Mouse (Mus musculus) mouse trophoblast stem cell (cell line): ENCODE data around the gene Apoa5.

ENCODE experiments used
- in situ Hi-C, 2 experiments: fragments of 300-500 bp; cut with MseI, MboI; formaldehyde crosslinking; loops; 2 replicates in 1 of 2; 3 replicates in 1 of 2; pipeline ENCODE4 v1.15.1; 2025

The Apoa5 gene

DNA sequence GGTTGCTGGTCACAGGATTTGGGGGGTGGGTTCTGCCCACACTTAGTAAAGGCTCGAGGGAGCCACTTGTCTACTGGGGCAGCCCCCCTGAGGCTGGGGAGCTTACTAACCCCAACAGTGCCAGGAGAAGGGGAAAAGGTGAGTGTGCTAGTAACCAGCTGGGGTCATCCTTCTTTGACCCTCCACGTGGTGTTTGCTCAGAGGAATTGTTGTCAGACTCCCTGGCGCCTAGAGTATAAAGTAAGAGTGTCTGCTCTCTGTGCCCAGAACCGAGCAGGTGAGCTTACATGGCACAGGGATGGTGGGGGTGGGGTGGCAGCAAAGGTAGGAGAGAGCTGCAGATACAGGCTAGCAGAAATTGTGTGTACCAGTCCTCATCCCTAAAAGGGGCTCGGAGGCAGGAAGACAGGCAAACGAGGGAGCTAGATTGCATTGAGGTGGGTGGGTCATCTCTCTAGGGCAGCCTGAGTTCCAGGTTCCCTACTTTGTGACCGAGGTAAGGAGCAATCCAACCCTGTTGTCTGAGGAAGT lies at the start of gene Apoa5:
TSS of gene Apoa5 (plus strand) at position 291 of the 531 bp plus-strand sequence.
- in situ Hi-C loops: no loop called here

DNA sequence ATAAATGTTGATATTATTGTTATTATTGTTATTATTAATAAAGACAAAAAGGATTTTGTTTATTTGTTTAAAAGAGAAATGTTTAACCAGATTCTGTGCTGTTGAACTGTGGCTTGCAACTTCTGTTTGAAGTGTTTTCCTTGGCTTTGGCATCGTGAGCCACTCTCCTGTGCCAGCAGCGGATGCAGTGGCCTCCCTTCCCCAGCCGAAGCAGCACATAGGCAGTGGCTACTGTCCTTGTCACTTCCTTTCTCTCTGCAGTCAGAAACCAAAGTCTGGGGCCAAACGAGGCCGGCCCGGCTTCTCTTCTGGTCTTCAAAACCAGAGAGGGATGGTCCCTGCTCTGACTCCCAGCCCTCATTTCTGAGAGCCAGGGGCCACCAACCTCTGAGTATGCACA lies 45.3 kb upstream of the Apoa5 start:
- in situ Hi-C loops: no loop called here

DNA sequence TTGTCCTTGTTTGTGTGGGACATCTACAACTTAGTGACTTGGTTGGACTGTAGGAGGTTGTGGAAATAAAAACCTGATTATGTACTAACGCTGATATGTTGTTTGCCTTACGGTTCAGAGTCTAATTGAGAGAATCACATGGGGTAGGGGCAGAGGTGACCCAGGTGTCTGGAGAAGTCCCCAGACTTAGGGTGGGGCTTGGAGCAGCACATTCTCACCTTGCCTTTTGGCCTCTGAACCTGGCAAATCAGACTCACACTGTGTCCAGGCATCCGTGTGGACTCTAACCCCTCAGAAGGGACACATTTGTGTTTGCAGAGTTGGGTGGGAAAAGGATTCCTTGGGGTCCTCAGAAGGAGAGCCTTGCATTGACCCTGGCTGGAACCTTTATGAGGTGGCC lies 44.3 kb upstream of the Apoa5 start:
- in situ Hi-C loops: no loop called here

DNA sequence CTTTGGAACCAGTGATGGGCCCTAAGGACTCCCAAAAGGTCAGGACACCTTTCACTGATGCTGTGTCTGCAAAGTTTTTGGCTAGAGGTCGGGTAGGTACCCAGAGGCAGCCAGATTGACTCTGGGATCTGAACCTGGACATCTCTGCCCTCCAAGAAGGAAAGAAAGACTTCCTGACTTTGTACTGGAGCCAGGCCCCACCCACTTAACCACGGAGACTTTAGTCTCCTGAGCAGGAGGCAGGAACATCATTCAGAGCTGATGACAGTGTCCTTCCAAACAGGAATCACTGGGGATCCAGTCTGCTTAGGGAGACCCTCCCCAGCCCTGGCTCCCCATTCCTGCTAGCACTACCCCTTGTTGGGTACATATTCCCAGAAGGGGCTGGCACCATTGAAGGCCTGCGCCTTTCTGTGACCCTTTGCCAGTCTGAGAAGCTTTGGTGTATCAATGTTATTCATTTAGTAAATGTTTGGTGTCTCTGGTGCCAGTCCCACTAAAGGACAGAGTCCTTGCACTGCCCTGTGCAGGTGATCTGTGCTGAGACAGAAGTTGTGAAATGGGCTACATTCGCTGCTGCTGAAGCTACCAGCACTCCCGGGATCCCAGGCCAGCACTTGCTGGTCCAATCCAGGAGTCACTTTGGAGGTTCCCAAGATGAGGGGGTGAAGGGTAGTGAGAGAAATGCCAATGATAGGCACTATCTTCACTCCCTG lies 43.3 kb upstream of the Apoa5 start:
- in situ Hi-C loops: no loop called here

DNA sequence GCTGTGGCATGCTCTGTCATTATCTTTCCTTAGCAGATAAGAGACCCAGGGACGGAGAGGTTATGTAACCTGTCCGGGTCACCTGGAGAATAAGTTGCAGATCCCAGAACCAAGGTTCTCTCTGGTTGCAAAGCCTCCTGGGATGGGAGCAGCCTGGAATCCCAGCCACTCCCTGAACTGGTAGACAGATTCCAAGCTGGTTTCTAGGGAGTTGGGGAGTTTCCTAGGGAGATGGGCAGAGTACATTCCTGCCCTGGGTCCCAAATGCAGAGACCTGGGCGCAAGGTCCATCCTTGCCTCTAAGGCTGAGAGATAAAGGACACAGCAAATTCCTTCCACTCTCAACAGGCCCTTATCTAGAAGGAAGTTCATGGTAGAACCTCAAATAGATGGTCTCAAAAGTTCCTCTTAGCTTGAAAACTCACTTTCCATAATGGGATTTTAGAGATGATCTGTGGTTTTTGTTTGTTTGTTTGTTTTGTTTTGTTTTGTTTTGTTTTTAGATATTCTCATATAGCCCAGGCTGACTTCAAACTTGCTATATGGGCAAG lies 41.3 kb upstream of the Apoa5 start:
- in situ Hi-C loops: no loop called here

DNA sequence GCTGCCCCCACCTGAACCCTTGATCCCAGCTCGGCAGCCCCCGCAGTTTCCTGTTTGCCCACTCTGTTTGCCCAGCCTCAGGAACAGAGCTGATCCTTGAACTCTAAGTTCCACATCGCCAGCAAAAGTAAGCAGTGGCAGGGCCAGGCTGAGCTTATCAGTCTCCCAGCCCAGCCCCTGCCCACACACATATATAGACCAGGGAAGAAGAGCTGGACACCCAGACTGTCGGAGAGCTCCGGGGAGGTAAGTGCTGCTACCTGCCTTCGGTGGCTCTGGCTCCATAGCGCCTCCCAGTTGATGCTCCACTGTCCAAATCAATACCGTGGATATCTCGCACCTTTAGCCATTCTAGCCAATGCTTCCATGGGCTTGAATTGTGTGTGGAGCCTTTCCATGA lies 39.9 kb upstream of the Apoa5 start, which contains the start of gene Apoa1:
TSS of gene Apoa1 (plus strand) at position 90 of the 400 bp plus-strand sequence.
- in situ Hi-C loops: no loop called here

DNA sequence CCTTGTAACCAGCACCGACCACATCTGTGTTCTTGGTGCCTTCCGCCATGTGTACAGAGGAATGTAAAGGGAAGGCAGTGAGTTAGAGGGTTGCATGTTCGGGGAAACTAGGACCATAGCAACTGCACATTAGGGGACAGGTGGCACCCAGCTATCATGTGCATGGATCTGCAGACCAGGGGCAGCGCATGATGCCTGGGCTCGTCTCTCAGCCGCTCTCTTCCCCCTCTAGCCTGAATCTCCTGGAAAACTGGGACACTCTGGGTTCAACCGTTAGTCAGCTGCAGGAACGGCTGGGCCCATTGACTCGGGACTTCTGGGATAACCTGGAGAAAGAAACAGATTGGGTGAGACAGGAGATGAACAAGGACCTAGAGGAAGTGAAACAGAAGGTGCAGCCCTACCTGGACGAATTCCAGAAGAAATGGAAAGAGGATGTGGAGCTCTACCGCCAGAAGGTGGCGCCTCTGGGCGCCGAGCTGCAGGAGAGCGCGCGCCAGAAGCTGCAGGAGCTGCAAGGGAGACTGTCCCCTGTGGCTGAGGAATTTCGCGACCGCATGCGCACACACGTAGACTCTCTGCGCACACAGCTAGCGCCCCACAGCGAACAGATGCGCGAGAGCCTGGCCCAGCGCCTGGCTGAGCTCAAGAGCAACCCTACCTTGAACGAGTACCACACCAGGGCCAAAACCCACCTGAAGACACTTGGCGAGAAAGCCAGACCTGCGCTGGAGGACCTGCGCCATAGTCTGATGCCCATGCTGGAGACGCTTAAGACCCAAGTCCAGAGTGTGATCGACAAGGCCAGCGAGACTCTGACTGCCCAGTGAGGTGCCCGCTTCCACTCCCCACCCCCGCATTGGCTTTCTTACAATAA lies 38.6 kb upstream of the Apoa5 start:
- in situ Hi-C loops: loop anchor here in 1 of 2 experiments (10.0 kb wide), 1 partner anchor 225 kb away; no protein-coding TSS in a partner anchor

DNA sequence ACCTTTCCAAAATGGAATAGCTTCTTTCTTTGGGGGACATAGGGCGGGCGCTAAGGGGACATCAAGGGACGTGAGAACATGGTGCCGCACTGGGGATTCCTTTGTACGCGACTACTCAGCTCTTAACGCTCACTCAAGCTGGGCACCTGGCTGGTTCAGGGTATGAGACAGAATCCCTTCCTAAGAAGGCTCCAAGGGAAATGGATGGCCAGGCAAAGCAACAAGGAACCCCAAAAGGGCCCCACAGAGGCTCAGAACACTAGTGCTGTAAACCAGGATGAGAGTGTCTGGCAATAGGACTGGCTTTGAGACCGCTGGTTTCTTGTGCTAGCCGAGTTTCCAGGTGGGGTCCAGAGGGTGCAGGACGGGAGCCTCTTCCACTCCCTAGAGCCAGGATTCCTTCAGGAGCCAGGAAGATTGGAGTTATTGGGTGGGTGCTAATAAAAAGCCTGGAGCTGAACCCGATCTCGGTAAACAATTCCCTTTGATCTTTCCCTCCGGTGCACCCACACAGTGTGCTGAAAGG lies 37.9 kb upstream of the Apoa5 start:
- in situ Hi-C loops: loop anchor here in 1 of 2 experiments (10.0 kb wide), 1 partner anchor 226 kb away; no protein-coding TSS in a partner anchor

DNA sequence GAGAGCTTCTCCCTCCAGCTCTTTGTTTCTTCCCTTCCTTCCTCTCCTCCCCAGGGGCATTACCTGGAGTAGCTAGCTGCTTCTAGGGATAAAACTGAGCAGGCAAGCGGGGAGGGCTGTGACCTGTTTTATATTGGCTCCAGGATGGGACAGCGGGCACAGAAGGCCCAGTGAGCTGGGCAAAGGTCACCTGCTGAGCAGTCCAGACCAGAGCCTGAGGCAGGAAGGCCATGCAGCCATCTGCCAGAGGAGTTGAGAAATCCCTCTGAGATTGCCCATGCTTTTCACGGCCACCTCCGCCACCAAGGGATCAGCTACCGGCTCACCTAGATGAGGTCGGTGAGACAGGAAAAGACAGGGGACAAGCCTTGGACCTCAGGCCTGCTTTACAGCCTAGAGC lies 33.2 kb upstream of the Apoa5 start:
- in situ Hi-C loops: loop anchor here in 1 of 2 experiments (10.0 kb wide), 1 partner anchor 230 kb away; no protein-coding TSS in a partner anchor

DNA sequence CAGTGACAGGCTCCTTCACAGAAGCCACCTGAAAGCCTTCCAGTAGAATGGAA lies 33.0 kb upstream of the Apoa5 start, which contains the start of gene Apoc3:
TSS of gene Apoc3 (minus strand) at position 41 of the 53 bp plus-strand sequence.
- in situ Hi-C loops: loop anchor here in 1 of 2 experiments (10.0 kb wide), 1 partner anchor 231 kb away; no protein-coding TSS in a partner anchor

DNA sequence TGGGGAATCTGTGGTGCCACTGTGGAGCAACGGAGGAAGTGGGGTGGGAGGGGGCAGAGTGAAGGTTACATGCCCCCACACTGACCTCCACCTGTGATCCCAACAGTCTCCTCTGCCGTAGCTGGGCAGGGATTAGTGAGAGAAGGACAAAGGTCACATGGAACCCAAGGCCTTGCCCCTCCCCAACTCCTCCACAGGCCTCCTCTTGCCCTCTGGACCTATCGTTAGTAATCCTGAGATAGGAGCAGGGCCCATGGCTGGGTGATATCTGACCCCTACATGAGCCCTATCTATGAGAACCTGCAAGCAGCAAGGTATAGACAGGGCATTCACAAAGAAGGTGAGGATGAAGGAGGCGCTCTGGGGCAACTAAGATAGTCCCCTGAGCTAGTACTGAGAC lies 32.8 kb upstream of the Apoa5 start:
- in situ Hi-C loops: loop anchor here in 1 of 2 experiments (10.0 kb wide), 1 partner anchor 231 kb away; no protein-coding TSS in a partner anchor

DNA sequence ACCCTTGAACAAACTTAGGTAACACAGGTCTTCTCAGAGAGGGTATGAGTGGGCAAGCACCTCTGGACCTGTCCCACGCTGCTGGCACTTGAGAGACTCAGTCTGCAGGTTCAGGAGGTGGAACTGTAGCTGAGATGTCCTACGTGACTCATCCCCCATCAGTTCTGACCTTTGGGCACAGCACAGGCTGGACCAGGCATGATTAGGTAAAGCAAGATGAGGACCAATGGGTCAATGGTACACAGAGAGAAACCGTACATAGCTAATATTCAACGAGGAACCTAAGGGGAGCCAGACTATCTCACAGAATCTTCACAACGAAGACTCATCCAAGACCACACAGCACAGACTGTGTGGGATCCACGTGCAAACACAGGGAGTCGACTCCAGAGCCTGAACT lies 29.6 kb upstream of the Apoa5 start:
- in situ Hi-C loops: loop anchor here in 1 of 2 experiments (10.0 kb wide), 1 partner anchor 234 kb away; no protein-coding TSS in a partner anchor

DNA sequence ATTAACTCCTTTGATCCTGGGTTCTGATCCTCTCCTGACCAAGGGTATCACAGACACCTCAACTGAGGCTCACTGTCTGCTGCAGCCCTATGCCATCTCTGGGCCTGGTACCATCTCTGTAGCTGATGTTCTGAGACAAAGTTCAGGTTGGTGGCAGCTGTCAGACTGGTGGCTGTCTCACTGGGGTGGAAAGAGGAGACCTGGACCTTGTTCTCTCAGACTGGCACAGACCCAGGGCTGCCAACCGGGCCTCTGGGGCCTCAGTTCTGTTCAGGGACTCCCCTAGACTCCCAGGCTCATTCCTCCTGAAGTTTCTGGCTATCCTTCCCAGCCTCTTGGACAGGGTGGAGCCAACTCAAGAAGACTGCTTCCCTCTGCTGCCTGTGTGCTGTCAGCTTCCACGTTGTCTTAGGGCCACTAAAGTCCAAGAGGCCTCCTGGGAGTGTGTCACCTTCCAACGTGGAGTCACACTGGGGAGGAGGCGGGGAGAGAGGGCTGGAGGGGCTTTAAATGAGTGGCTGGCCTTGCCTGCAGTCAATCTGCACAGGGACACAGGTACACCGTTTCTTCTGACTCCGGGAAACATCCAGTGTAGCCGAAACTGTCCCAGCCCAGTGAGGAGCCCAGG lies 27.8 kb upstream of the Apoa5 start, which contains the start of gene Apoa4:
TSS of gene Apoa4 (plus strand) at position 171 of the 628 bp plus-strand sequence.
- in situ Hi-C loops: no loop called here

DNA sequence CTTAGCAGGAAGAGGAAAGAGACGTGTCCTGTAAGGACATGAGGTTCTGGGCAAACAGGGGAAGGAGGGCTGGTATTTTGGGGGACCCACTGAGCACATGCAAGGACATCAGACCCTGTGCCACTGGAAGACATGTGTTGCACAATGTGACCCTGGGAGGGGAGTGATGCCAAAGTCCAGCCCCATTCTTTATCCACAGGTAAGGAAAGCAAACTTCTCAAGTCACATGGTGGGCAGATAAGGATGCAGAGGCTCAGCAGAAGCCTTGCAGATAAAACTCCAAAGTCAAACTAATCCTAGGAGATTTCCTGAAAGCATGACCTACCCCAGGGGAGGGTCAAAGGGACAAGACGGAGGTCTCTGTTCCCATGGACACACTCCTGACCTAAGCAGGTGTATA lies 26.6 kb upstream of the Apoa5 start:
- in situ Hi-C loops: no loop called here

DNA sequence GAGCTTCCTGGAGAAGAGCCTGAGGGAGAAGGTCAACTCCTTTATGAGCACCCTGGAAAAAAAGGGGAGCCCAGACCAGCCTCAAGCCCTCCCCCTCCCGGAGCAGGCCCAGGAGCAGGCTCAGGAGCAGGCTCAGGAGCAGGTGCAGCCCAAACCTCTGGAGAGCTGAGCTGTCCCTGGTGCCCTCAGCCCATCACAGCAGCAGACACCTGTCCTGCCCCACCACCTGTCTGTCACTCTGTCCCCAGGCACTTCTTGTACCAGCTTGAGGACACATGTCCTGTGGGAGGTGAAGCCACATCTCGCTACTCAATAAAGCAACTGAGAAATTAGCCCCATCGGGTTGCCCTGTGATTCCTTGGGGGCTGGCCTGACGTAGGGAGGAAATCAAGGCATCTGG lies 25.3 kb upstream of the Apoa5 start:
- in situ Hi-C loops: no loop called here

DNA sequence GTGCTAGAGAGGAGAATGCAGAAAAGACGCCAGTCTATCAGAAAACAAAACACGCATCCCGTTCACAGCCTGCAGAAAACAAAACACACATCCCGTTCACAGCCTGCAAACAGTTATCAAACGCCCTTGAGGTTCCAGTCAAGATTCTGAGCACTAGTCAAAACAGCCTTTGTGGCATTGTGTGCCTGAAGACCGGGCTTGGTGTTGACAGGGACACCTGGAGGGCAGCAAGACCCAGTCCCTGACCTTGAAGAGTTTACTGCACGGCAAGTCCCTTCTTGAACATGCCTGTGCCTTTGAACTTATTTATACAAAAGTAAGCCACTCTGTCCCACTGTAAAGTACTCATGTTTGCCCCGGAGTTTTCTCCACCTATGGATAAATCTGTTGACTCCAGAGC lies 24.8 kb upstream of the Apoa5 start:
- in situ Hi-C loops: no loop called here

DNA sequence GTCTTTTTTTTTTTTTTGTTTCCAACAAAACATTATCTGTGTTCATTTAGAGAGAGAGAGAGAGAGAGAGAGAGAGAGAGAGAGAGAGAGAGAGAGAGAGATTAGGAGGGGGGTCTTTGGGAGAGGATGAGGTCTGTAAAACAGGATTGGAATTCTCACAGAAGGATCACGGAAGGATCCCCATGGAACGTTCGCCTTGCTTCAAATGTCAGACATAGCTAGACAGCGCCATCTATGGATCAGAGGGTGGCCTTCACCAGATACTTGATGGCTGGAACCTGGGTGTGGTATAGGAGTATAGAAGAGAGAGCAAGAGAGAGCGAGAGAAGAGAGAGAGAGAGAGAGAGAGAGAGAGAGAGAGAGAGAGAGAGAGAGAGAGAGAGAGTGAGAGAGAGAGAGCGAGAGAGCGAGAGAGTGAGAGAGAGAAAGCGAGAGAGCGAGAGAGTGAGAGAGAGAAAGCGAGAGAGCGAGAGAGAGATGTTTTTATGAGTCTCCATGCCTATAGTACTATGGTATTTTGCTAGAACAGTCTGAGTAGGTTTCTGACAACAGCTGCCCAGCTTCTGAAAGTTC lies 21.6 kb upstream of the Apoa5 start:
- in situ Hi-C loops: no loop called here

DNA sequence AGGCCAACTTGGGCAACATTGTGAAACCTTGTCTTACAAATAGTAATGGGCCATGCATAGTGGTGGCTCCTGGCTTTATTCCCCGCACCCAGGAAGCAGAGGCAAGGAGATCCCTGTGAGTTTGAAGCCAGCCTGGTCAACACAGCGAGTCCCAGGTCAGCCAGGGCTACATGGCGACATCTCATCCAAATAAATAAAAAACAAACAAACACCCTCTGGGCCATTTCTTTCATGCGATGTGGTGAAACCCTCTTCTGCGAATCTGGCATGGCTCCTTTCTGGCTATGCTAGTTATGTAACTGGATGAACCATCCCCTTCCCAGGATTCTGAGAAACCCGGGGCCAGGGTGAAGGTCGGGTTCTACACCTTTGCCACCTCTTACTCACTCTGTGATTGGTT lies 12.3 kb upstream of the Apoa5 start:
- in situ Hi-C loops: no loop called here

DNA sequence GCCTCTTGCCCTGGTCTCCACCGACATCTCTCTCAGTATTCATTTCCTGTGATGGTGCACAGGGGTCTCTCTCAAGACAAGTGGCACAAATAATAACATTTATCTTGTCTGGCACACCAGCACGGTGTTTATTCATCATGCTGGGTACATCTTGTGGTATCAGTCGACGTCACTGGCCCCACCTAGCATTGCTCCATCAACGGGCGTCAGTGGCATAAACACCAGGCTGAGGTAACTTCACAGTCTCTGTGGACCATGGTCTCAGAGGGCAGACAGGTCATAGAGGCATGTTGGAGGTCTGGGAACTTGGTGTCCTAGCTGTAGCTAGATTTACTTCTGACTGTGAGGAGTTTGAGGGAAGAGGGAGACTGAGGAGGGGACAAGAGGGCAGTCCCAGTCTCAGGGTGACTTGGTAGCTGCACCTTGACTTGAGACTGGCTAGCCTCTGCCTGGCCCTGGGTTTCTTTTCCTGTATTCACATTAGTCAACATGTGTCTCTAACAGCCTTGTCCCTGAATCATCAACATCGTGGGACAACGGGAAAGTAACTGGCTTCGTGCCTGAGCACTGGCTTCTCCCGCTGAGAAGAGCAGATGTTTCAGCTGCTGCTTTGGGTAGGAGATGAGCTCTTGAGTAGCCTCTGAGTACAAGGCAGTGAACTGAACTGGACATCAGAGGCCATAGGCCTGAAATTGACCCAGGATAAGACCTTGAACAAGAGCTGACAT lies 11.6 kb upstream of the Apoa5 start:
- in situ Hi-C loops: no loop called here

DNA sequence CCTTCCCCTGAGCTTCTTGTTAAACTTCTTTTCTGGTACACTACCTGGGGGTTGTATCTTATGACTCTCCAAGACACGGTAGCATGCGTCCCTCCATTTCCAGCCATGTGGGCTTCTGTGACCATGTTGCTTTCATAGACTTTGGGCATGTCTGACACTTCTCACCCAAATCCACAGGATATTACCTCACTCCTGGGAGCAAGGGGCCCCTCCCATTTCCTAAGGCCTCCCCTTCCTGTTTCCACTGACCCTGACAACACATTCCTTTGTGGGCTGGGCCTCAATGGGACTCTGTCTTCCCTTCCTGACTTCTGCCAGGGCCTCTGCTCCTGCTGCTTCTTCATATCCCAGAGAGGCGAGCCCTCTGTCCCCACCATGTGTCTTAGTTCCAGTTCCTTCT lies 10.9 kb upstream of the Apoa5 start:
- in situ Hi-C loops: no loop called here

DNA sequence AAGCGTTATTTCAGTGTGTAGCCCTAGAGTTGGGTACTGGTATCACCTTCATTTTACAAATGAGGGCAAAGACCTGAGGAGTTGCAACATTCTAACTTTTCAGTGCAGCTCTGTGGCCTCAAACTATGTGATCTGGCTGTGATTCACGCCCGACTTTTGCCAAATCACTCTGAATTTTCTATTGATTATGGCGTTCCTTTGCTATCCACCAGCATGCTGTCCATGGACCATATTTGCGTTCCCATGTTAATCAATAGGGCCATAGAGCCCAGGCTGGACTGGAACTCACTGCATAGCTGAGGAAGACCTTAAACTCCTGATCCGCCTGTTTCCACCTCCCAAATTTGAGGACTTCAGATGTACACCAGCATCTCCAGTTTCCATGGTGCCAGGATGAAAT lies 9.3 kb upstream of the Apoa5 start:
- in situ Hi-C loops: no loop called here
